Mouse (Mus musculus) G1E (cell line): ENCODE measurements around the gene Arpc1a. TPM values are rescaled to one million over a fixed set of nuclear protein-coding genes. Genes with fewer than 3 reads are reported as not detected.
"Not testable (repeated sequence)": the region's sequence is repeated elsewhere in the genome, so short reads cannot be mapped to it uniquely, and the experiment has no call there.

Source experiments
- ATAC-seq: 2 replicates; pipeline ENCODE4 v1.8.0; 2016; ENCODE audit warnings: mild to moderate bottlenecking; ENCODE audit not compliant: insufficient number of reproducible peaks, poor library complexity, low FRiP score, severe bottlenecking; ENCODE audit errors: extremely low read depth
- DNase-seq: peaks from one replicate; pipeline ENCODE4 v3.0.0; 2012; ENCODE audit warnings: low spot score
- H3K27me3 ChIP-seq: 2 replicates; pipeline ENCODE4 v1.6.1; 2012; ENCODE audit warnings: mild to moderate bottlenecking, low read length, inconsistent platforms; ENCODE audit not compliant: insufficient read depth
- H3K36me3 ChIP-seq: replicated peaks from 2 replicates; pipeline ENCODE3; 2012; ENCODE audit warnings: mild to moderate bottlenecking, inconsistent platforms
- H3K4me1 ChIP-seq: 2 replicates; pipeline ENCODE4 v1.6.1; 2012; ENCODE audit warnings: low read depth, low read length, inconsistent platforms, mixed read lengths; ENCODE audit not compliant: insufficient read depth
- H3K4me3 ChIP-seq: 2 replicates; pipeline ENCODE4 v1.5.1; 2012; ENCODE audit warnings: low read depth, mild to moderate bottlenecking, inconsistent platforms, low read length, moderate library complexity, mixed read lengths
- H3K9me3 ChIP-seq: replicated peaks from 2 replicates; pipeline ENCODE4 v1.6.1; 2012; ENCODE audit warnings: inconsistent platforms
- CTCF ChIP-seq: IDR thresholded peaks from 2 replicates; pipeline ENCODE4 v1.5.1; 2012; ENCODE audit warnings: low read depth, low read length, inconsistent platforms, mixed read lengths
- GATA1 ChIP-seq: IDR thresholded peaks from 2 replicates; pipeline ENCODE4 v1.6.1; 2012; ENCODE audit warnings: borderline replicate concordance, low read length, inconsistent platforms, mixed read lengths
- GATA2 ChIP-seq: IDR thresholded peaks from 2 replicates; pipeline ENCODE4 v1.6.1; 2012; ENCODE audit warnings: low read depth, low read length, inconsistent platforms, borderline replicate concordance
- POLR2AphosphoS5 ChIP-seq: IDR thresholded peaks from 2 replicates; pipeline ENCODE4 v1.6.1; 2012; ENCODE audit warnings: low read depth, low read length, inconsistent platforms; ENCODE audit not compliant: insufficient replicate concordance
- TAL1 ChIP-seq: conservative IDR thresholded peaks from 2 replicates; pipeline ENCODE4 v1.6.1; 2012; ENCODE audit warnings: low read depth, low read length, inconsistent platforms, mixed read lengths
- polyA plus RNA-seq: library from polyadenylated mRNA; stranded (reverse); fragments of >175 nt; gene quantifications from 2 replicates; pipeline ENCODE4 v1.2.3, GENCODE M21; 2012
- total RNA-seq, 2 experiments: library from RNA; stranded (forward) in 1 of 2; stranded (reverse) in 1 of 2; fragments of 200-1000 nt in 1 of 2; fragments of >200 nt in 1 of 2; fragmentation: Nextera tagmentation in 1 of 2; gene quantifications; 2 replicates each; pipeline ENCODE4 v1.2.3; 2014 to 2017

Arpc1a gene
- total RNA-seq (2014; fragmentation: Nextera tagmentation) = 77.0 and 85.3 TPM in 2 replicates
- total RNA-seq (2017) = 125 and 169 TPM in 2 replicates
- 56.4 and 58.6 TPM in 2 replicates for polyA plus RNA-seq

GRCm38 (mm10) chr5:145083632-145084451, at the start of gene Arpc1a, which contains the start of gene Kpna7:
TSS of gene Arpc1a (plus strand) at chr5:145083830.
TSS of gene Kpna7 (minus strand) at chr5:145084030.
- Histone ChIP-seq H3K4me3 (peak within 1 kb of the TSS; percentile 76), H3K9me3 (0 out of 2 replicates have a peak, but pooled peaks cover 2% of the 10 kb centered on the region), H3K4me1 (peaks cover 26% of the 10 kb centered on the region), H3K27me3 (peaks cover 10% of the 10 kb centered on the region; the same call in 1 of the 2 replicates), H3K36me3 (peaks cover 23% of the 10 kb centered on the region)
- DNase-seq = peak; percentile 96
- ATAC-seq = peak; percentile 98
- TF ChIP-seq CTCF = no peak
- TF ChIP-seq GATA1 = no peak
- no peak for TF ChIP-seq GATA2
- TF ChIP-seq POLR2AphosphoS5 = no peak
- TF ChIP-seq TAL1 = no peak

GRCm38 (mm10) chr5:145041628-145042027, 42.0 kb upstream of the Arpc1a start:
- Histone ChIP-seq H3K27me3 (no peaks in the 10 kb centered on the region; the same call in 1 of the 2 replicates), H3K9me3 (no peaks in the 10 kb centered on the region), H3K36me3 (no peaks in the 10 kb centered on the region), H3K4me3 (no peak overlapping the region), H3K4me1 (no peaks in the 10 kb centered on the region)
- DNase-seq = no peak
- no peak for TF ChIP-seq GATA1
- peak; percentile 55 for TF ChIP-seq CTCF
- no peak for ATAC-seq

- H3K27me3 ChIP-seq, ATAC-seq: not testable (repeated sequence)
These were observed 40.9 kb upstream of the Arpc1a start, which contains the start of gene 1700018F24Rik for GRCm38 (mm10) chr5:145042690-145043089. TSS of gene 1700018F24Rik (plus strand) at chr5:145042990.

GRCm38 (mm10) chr5:145054187-145054586, 29.4 kb upstream of the Arpc1a start:
- not testable (repeated sequence) for H3K9me3 ChIP-seq, DNase-seq, H3K4me1 ChIP-seq, H3K27me3 ChIP-seq, ATAC-seq, H3K36me3 ChIP-seq, H3K4me3 ChIP-seq

More at GRCm38 (mm10) chr5:145042690-145043089, 40.9 kb upstream of the Arpc1a start, which contains the start of gene 1700018F24Rik:
- not testable (repeated sequence) for H3K4me3 ChIP-seq, H3K4me1 ChIP-seq, H3K9me3 ChIP-seq, DNase-seq, H3K36me3 ChIP-seq

- TF ChIP-seq CTCF (no peak), GATA2 (no peak), GATA1 (no peak), POLR2AphosphoS5 (no peak), TAL1 (no peak)
- no peaks in the 10 kb centered on the region for H3K4me1 ChIP-seq
- H3K36me3 ChIP-seq = no peaks in the 10 kb centered on the region
- 0 out of 2 replicates have a peak, but pooled peaks cover 3% of the 10 kb centered on the region for H3K27me3 ChIP-seq
- ATAC-seq (no peak), DNase-seq (no peak)
- H3K4me3 ChIP-seq = no peak overlapping the region
- H3K9me3 ChIP-seq = no peaks in the 10 kb centered on the region
These were observed 25.7 kb upstream of the Arpc1a start for GRCm38 (mm10) chr5:145057907-145058306.

- no peak for ATAC-seq
- Histone ChIP-seq H3K9me3 (no peaks in the 10 kb centered on the region), H3K36me3 (no peaks in the 10 kb centered on the region), H3K4me3 (no peak overlapping the region), H3K4me1 (no peaks in the 10 kb centered on the region), H3K27me3 (0 out of 2 replicates have a peak, but pooled peaks cover 3% of the 10 kb centered on the region)
- no peak for DNase-seq
- peak; percentile 54 for TF ChIP-seq CTCF
- TF ChIP-seq POLR2AphosphoS5 = no peak
These were observed 24.9 kb upstream of the Arpc1a start for GRCm38 (mm10) chr5:145058722-145059121.

GRCm38 (mm10) chr5:145059524-145059923, 24.1 kb upstream of the Arpc1a start:
- ATAC-seq (no peak), DNase-seq (no peak)
- H3K4me1 ChIP-seq = no peaks in the 10 kb centered on the region
- H3K4me3 ChIP-seq = no peak overlapping the region
- TF ChIP-seq POLR2AphosphoS5 (no peak), TAL1 (no peak), GATA2 (no peak), CTCF (no peak), GATA1 (no peak)
- no peaks in the 10 kb centered on the region for H3K36me3 ChIP-seq
- H3K27me3 ChIP-seq = 0 out of 2 replicates have a peak, but pooled peaks cover 3% of the 10 kb centered on the region
- H3K9me3 ChIP-seq = no peaks in the 10 kb centered on the region
